Mouse (Mus musculus) layer of hippocampus, adult 9-10 months (tissue): ENCODE measurements around the gene Fut7.
"Not testable (repeated sequence)": the region's sequence is repeated elsewhere in the genome, so short reads cannot be mapped to it uniquely, and the experiment has no call there.

ENCODE experiments used
- DNase-seq: peaks from one replicate; pipeline ENCODE4 v3.0.0; 2022; ENCODE audit warnings: low spot score

Fut7 gene

DNA sequence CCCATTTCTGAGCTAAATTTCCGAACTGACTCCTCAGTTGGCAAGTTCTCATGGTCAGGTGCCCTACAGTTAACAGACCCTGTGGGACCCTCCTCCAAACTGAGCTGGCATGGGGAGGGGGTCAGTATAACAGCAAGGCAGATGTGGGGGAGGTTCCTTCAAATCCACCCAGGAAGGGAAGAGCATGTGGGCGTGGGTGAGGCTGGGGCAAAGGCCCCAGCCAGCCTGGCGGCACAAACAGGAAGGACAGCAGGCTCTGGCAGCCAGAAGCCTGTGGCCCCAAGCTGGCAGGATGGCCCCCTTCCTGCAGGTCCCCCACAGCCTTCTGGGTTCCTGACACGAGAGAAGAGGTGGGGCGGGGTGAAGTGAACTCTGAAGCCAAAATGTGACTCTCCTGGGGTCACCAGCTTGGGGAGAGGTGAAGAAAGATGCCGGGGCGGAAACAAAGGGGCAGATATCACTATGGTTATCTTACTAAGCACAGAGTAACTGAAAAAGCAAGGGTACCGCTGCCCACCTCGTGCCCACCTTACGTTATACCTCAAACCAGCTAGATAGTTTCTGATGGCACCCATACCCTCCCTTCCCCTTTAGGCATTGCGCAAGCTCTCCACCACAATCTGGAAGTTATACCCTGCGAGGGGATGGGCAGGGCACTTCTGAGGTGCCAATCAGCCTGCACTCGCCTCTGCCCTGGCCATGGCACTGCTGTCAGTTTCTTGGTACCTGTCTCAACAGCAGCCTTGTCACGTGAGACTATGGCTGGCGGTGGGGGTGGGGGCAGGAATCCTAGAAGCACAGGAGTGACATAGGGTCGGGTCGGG lies at the start of gene Fut7:
Fut7 (plus strand) TSS at position 681 of the 824 bp plus-strand sequence.
- DNase-seq = no peak

DNA sequence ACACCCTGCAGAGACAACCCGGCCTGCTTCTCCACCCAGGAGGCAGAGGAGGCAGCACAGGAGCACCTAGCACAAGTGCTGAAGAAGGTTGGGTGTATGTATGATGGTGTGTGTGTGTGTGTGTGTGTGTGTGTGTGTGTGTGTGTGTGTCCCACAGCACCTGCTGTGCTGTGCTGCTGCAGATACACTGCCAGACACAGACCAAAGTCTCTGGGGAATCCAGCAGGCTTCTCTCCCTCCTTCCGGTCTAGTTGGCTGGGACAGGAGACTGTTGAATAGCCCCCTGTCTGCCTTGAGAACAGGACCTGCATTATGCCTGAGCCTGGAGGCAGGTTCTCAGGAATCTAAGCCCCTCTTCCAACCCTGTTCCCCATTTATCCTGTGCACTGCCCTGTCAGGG lies 49.6 kb upstream of the Fut7 start:
- no peak for DNase-seq

DNA sequence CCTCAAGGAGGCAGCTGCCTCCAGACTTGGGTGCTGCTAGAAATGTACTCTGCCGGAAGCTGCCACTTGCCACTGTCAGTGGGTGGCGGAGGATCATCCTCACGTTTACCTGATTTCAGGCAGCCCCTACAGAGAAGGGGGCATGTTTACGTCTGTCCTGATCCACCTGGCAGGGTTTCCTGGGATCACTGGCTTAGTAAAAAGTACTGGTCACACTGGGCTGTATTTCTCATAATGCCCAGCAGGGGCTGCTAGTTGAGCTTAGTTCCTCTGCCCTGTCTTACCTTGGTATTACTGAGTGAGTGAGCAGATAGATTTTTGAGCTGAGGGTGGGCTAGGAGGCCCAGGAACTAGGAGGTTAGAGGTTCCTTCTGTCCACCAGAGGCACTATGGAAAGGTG lies 46.5 kb upstream of the Fut7 start:
- DNase-seq = no peak

DNA sequence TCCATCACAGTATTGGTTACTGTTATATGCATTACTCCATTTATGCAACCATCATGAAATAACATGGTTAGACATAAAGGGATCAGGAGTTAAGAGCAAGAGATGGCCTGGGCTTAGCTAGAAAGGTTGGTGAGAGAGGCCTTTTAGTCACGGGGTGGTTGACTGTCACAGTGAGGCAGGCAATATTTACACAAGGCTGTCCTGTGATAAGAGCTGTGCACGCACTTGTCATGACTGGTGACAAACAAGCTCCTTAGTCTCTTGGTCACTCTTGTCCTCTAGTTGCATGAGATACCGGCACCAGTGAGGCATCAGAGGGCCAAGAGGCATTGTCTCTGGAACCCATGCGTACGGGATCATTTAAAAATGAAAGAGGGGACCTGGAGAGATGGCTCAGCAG lies 38.6 kb upstream of the Fut7 start:
- no peak for DNase-seq

DNA sequence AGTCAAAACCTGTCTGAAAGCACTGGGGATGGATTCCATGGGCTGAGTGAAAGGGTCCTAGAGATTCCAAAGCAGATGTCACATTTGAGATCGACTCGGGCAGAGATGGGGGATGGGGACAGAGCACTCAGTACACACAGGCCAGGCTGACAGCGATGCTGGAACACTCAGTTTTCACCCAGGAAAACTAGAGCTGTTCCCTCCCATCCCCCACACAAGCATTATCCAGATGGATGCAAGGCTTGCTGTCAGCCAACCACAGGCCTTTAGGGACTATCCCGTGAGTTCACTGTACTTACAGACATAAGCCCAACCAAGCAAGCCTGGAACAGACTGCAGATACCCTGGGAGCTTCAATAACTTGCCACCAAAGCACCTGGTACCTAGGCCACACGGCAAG lies 31.8 kb upstream of the Fut7 start:
- no peak for DNase-seq

DNA sequence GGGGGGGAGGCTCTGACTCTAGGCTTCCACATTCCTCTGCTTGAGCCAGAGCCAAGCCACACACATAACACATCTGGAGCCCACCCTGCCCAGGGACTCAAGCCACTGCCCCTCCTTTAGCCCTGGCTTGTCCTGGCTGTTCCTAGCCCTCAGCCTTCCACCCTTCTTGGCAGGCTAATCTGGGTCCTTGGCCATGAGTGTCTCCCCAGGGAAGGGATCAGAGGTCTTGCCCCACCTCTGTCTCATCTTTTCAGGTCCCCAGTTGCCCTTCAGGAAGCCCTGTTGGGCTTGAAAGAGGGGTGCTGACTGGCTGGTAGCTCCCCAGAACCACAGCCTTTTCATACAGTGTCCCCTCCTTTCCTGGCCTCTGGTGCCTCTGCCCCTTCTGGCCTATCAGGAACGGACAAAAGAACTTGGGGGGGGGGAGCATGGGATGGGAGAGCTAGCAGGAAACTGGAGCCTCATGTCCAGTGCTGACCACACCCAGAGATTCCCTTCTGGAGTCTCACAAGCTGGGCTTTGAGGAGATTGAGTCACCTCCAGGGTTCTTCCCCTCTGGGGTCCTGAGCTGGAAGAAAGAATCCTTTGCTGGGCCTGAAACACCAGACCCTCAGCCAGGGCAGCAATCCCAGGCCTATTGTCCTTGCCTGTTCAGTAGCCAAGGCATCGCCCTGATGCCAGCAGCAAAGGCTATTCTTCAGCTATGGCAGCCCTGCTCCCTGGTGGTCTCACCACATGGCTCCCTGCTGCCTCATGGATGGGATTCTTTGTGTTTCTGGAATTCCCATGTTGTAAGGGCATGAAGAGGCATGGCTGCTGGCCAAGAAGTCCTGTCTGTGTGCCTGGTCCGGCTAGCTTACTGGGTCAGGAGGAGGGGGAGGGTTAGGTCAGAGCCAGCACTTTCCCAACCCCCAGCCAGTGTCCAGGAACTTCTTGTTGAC lies 28.5 kb upstream of the Fut7 start:
- no peak for DNase-seq

DNA sequence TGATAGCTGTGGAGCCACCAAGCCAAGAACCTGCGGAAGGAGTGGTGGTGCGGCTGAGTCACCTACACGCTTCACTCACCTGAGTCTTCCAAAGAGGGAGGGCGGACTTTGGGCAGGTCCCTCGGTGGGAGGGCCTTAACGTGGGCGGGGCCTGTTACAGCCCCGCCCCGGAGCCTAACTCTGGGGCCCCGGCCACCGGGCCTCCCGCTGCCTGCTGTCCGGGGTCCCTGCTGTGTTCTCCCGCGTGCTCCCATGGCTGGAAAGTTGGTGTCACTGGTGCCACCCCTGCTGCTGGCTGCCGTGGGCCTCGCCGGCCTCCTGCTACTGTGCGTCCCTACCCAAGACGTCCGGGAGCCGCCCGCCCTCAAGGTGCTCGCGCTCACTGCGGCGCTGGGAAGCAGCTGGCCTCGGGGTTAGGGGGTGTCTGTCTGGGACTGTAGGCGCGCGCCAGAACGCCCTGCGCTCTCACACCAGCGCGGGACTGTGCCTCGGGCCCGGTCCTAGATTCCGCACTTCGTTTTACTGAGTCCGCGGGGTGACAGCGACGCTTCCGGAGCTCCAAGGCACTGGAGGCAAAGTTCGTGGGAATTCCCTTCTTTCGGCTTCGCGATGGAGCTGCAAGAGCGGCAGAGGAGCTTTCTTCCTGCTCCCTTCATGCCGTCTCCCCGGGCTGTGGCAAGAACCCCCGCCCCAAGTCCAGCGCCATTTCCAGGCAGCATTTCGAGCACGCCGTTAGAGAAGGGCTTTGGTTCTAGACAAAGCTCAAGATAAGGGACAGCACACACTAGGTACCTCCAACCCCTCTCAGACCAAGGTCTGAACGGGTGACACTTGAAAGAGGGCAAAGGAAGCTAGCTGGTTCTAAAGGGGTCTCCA lies 27.1 kb upstream of the Fut7 start, which contains the start of gene Entpd2:
Entpd2 (plus strand) TSS at position 154 of the 876 bp plus-strand sequence.
- no peak for DNase-seq

DNA sequence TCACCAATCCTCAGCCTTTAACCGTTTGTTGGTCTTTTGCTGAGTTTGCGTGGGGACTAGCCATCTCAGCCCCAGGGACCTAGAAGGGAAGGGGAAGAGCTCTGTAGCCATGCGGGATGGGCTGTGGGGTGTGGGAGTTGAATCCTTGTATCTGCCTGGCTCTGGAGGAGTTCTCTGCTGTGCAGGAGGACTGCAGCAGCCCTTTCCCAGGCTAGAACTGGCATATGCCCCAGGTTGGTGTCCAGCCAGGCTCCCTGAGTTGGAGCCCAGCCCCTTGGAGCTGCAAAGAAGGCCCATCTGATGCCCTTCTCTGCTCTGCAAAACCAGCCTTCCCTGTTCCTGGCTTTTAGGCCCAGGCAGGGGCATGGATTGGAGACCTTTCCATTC lies 26.5 kb upstream of the Fut7 start:
- no peak for DNase-seq

DNA sequence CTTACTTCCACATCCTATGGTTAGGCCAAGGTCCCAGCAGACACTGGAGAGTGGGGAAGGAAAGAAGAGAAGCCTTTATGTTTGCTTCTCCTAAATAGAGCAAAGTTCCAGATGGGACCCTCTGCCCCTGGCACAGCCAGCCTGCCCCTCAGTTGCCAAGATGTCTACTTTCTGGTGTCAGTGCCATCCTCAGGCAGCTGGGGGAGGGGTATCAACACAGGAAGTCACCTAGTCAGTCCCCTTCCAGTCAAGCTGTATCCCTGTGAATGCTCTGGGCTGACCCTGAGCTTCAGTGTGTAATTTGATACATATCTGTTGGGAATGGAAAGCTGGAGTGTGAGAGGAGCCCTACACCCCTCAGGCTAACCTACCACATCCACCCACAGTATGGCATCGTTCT lies 26.1 kb upstream of the Fut7 start:
- DNase-seq = no peak

DNA sequence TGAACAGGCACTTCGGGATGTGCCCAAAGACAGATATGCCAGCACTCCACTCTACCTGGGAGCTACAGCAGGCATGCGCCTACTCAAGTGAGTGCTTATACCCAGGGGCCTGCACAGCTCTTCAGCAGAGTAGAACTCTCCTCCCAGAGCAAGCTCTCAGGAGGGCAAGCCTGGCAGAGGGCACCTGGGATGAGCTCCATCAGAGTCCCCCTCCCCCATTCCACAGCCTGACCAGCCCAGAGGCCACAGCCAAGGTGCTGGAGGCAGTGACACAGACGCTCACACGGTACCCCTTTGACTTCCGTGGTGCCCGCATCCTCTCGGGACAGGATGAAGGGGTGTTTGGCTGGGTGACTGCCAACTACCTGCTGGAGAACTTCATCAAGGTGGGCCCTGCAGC lies 25.0 kb upstream of the Fut7 start:
- no peak for DNase-seq

DNA sequence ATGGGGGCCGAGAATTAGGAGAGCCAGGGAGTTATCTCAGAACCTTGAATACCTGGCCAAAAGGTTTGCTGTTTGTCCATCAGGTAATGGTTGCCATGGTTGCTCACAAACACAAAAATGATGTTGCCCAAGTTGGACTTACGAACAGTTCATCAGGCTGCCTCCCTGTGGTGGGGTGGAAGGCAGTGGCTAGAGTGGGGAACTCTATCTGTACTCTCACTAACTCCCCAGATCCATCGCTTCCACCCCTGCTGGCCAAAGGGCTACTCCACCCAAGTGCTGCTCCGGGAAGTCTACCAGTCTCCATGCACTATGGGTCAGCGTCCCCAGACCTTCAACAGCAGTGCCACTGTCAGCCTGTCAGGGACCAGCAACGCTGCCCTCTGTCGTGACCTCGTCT lies 24.0 kb upstream of the Fut7 start, which contains the start of gene Npdc1:
Npdc1 (plus strand) TSS at position 301 of the 400 bp plus-strand sequence.
- DNase-seq = no peak

DNA sequence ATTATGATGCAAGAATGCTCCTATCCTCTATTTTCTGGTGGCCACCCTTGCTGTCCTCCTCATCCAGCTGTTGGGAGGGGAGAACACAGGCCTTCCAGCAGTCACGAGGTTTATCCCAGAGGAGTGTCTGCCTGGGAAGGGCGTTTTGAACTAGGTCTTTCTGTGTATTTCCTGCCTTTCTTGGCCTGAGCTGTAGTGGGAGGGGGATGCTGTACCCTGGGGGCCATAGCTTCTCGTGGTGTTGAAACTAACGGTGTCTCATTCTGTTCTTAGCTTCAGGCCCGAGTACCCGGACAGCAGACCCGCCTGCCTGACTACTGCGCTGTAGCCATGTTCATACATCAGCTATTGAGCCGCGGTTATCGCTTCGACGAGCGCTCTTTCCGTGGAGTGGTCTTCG lies 22.8 kb upstream of the Fut7 start:
- DNase-seq = no peak

DNA sequence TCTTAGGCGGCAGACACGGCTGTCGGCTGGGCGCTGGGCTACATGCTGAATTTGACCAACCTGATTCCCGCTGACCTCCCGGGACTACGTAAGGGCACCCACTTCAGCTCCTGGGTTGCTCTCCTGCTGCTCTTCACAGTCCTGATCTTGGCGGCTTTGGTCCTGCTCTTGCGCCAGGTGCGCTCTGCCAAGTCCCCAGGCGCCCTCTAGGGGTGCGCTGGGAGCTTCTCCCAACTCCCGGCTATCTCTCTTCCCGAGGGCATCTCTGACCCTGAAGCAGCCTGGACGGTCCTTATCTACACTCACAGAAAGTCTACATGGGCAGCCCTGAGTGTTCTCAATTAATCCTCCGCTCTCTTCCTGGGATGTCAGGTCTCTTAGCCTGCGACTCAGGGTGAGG lies 22.3 kb upstream of the Fut7 start:
- DNase-seq = no peak

DNA sequence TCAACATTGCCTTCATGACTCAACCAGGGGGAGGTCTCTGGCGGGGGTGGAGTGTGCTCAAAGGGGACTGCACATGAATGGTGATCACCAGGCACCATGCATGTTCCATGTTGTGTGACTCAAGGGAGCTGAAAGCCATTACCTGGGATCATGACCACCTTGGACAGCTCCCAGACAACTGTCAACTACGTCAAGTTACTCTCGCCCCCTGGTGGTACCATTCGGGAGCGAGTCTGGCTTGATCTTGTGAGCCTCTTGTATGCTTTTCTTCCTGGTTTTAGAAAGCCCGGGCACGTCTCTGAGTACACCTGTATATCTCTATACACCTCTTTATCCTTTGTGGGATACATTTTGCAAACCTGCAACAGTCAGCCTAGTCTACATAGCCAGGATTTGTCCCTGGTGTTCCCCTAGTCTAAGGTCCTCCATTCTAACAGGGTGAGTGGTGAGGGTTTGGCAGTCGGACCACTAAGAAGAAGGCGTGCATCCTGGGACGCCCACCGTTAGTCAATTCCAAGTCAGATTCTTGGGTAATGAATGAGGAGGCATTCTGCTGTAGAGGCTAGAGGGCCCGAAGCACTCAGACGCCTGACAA lies 20.6 kb upstream of the Fut7 start:
- DNase-seq = peak; percentile 66

DNA sequence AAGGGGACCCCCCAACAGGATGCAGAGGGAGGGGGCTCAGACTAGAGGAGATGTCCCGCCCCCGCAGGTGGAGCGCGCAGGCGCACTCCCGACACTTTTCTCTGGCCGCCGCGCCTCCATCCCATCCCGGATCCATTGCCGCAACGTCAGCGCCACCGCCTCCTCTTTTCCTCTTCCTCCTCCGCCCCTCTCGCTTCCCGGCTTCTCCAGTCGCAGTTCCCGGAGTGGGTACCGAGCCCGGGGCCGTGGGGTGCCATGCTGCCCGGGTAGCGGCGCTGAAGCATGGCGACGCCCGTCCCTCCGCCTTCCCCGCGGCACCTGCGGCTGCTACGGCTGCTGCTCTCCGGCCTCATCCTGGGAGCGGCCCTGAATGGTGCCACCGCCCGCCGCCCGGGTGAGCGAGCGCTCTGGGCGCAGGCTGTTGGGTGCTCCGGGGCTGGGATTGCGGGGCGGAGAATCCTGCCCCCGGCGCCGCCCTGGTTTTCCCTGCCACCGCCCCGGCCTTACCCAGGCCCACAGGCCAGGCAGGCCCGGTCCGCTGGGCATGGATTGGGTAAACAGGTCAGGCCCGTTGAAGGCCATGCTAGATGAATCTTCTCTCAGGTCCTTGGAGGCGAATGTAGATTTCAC lies 20.0 kb upstream of the Fut7 start:
- DNase-seq = peak; percentile 65

DNA sequence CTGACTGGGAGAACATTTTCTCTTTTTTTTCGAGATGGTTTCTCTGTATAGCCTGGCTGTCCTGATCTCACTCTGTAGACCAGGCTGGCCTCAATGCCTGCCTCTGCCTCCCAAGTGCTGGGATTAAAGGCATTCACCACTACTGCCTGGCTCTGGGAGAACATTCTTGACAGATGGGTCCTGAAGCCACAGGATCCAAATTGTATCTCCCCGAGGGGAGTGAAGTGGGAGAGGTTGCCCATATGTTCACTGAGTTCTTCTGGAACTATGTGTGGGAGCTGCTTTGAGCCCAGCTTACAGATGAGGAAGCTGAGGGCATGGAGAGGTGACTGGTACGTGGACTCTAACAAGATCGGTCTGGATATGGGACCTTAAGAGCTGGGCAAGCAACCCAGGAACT lies 19.1 kb upstream of the Fut7 start:
- no peak for DNase-seq

DNA sequence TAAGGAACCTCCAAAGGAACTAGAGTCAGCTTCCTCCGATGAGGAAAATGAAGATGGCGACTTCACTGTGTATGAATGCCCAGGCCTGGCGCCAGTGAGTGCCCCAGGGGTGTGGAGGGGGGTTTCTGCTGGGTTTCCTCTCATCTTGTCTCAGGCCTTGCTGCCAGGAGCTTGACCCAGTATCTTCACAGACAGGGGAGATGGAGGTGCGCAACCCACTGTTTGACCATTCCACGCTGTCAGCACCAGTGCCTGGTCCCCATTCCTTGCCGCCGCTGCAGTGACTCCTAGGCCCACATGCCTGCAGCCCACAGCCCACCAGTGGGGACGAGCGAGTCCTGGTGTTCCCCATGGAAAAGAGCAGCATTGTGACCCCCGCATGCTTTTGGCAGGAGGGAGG lies 14.2 kb upstream of the Fut7 start:
- DNase-seq = no peak

DNA sequence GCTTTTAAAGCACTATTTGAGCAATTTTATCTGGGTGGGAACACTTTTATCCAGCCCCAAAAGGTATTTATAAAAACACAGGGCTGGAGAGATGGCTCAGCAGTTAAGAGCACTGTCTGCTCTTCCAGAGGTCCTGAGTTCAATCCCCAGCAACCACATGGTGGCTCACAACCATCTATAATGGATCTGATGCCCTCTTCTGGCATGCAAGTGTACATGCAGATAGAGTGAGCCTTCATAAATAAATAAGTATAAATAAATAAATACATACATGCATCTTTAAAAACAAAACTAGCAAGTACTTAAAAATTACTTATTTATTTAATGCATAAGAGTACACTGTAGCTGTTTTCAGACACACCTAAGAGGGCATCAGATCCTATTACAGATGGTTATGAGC lies 9.6 kb upstream of the Fut7 start:
- DNase-seq = not testable (repeated sequence)

DNA sequence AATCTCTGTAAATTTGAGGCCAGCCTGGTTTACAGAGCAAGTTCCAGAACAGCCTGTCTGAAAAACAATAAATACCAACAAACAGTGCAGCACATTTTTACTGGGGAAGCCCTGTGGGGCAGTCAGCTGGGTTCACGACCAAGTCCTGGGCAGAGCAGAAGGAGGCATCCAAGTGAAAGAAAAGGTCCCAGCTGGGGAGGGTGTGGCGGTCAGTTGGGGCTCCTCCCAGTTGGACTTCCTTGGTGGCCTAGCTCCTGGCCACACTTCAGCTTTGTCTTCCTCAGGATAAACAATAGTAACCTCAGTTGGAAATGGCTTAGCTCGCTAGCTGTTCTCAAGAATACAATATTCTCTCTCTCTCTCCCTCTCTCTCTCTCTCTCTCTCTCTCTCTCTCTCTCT lies 5.6 kb upstream of the Fut7 start:
- no peak for DNase-seq

DNA sequence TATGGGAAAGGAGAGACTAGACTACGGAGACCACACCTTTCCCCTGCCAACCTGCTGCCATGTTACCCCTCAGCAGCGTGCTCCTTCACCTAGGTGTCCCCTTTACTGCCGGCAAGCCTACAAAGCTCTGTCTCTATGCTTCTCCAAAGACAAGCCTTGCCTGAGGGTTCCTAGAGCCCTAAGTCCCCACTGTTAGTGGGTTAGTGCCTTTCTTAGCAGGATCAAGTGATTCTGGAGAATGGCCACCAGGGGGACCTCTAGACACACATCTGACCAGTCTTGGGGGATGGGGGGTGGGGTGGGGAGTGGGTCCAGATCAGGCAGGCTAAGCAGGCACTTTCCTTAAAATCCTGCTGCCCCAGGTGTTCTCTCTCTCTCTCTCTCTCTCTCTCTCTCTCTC lies 1.2 kb upstream of the Fut7 start:
- DNase-seq = no peak

DNA sequence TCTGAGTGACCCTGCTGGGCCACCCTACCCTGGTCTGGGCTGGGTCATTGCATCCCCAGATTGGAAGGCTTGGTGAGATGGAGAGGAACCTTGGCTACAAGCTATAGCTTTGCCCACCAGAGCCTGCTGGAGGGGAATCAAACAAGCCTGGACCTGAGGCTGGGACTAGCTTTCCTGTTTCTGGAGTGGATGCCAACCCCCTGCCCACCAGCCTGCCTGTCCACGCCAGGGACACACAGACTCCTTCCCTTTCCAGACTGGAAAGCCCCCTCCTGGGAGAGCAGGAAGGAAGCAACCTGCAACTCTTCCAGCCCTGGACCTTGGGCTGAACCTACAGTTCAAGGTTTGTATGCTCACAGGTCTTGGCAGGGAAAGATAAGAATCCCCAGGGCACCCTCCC lies 559 bp downstream of the Fut7 start:
- no peak for DNase-seq
